Mouse (Mus musculus) midbrain, embryonic 14.5 days (tissue): ENCODE results near the gene Igfbp3. TPM values are rescaled to one million over a fixed set of nuclear protein-coding genes. Genes with fewer than 3 reads are reported as not detected.
A peak's percentile ranks its signal among the peaks of the same experiment; 100 is the strongest.

ENCODE experiments used
- ATAC-seq: fragments of 200-750 bp; cut with Nextera tagmentation; 2 replicates; pipeline ENCODE4 v1.8.0; 2017; ENCODE audit warnings: moderate number of reproducible peaks, moderate library complexity; ENCODE audit not compliant: low FRiP score, low TSS enrichment
- DNase-seq: peaks from one replicate; pipeline ENCODE4 v3.0.0-alpha.2; 2015
- H3K27ac ChIP-seq: fragments of 300-500 bp; sonication (generic); replicated peaks from 2 replicates; pipeline ENCODE4 v1.5.1; 2014; ENCODE audit warnings: mild to moderate bottlenecking, low read depth, low read length, moderate library complexity
- H3K27me3 ChIP-seq: fragments of 300-500 bp; sonication (generic); 2 replicates; pipeline ENCODE4 v1.6.1; 2014; ENCODE audit warnings: low read length, control low read depth, mixed read lengths; ENCODE audit not compliant: control insufficient read depth, insufficient read depth
- H3K36me3 ChIP-seq: fragments of 300-500 bp; sonication (generic); 2 replicates; pipeline ENCODE4 v1.6.1; 2014; ENCODE audit warnings: low read length, control low read depth; ENCODE audit not compliant: control insufficient read depth, insufficient read depth
- H3K4me1 ChIP-seq: fragments of 300-500 bp; sonication (generic); 2 replicates; pipeline ENCODE4 v1.6.1; 2014; ENCODE audit warnings: mild to moderate bottlenecking, antibody characterized with exemption, low read length, control low read depth; ENCODE audit not compliant: control insufficient read depth, insufficient read depth
- H3K4me2 ChIP-seq: fragments of 300-500 bp; sonication (generic); 2 replicates; pipeline ENCODE4 v1.6.1; 2014; ENCODE audit warnings: mild to moderate bottlenecking, low read length, moderate library complexity
- H3K4me3 ChIP-seq: fragments of 300-500 bp; sonication (generic); replicated peaks from 2 replicates; pipeline ENCODE4 v1.5.1; 2014; ENCODE audit warnings: low read depth, low read length
- H3K9ac ChIP-seq: fragments of 300-500 bp; sonication (generic); replicated peaks from 2 replicates; pipeline ENCODE4 v1.6.1; 2014; ENCODE audit warnings: mild to moderate bottlenecking, low read length, moderate library complexity
- H3K9me3 ChIP-seq: fragments of 300-500 bp; sonication (generic); 2 replicates; pipeline ENCODE4 v1.6.1; 2016; ENCODE audit warnings: low read length, control low read depth, mixed read lengths; ENCODE audit not compliant: control insufficient read depth
- WGBS: fragments of 180-500 bp; shearing (Covaris S2); extraction: QIAGEN DNeasy Blood & Tissue Kit; methylation state at CpG from one replicate; pipeline ENCODE4 v1.1.7; 2014; 5-methylcytosine and 5-hydroxymethylcytosine counted together
- polyA plus RNA-seq: library from polyadenylated mRNA; unstranded; fragments of >200 nt; fragmentation: Nextera tagmentation; extraction: Ambion mirVana; gene quantifications from 2 replicates; pipeline ENCODE4 v1.2.1, GENCODE M21; 2014

Gene Igfbp3
- polyA plus RNA-seq, 1 experiment from 2014 or later: 13.3 TPM

GRCm38 (mm10) chr11:7192710-7193109 is 21.0 kb downstream of the Igfbp3 start:
- no peak for DNase-seq
- WGBS: 73% methylated on average over 6 of the region's 6 CpGs

DNA sequence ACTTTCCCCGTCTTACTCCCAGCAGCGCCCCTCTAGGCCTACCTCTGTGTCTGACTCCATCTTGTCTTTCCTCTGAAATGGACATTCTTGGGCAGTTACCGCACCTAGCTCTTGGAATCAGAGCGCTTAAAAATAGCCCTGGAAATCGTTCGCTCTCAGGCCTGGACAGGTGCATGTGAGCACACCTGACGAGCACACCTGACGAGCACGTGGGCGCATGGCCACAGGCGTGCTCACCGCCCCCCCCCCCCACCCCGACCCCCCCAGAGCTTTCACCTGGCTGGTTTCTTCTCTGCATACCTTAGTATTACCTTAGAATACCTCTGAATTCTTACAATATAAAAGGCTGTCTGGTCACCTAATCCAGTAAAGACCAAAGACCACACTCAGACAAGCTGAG is 25.3 kb downstream of the Igfbp3 start, which contains the start of gene Gm11985:
Gm11985 (minus strand) TSS at position 101 of the 400 bp plus-strand sequence.
- WGBS: 89% methylated on average over 13 of the region's 13 CpGs
- no peak within 1 kb of the TSS for H3K4me3 ChIP-seq
- H3K4me1 ChIP-seq: no peaks in the 10 kb centered on the region
- no peak for DNase-seq
- no peak within 1 kb of the TSS for H3K9ac ChIP-seq
- no peaks in the 10 kb centered on the region for H3K9me3 ChIP-seq
- no peak within 1 kb of the TSS for H3K4me2 ChIP-seq
- ATAC-seq: no peak
- no peak within 1 kb of the TSS for H3K27ac ChIP-seq
- H3K36me3 ChIP-seq: no peaks in the 10 kb centered on the region
- H3K27me3 ChIP-seq: no peaks in the 10 kb centered on the region

More at GRCm38 (mm10) chr11:7192710-7193109, 21.0 kb downstream of the Igfbp3 start:
- Histone ChIP-seq H3K4me3 (no peak overlapping the region), H3K9me3 (no peaks in the 10 kb centered on the region), H3K27me3 (no peaks in the 10 kb centered on the region), H3K36me3 (no peaks in the 10 kb centered on the region), H3K27ac (no peak overlapping the region), H3K4me2 (no peak overlapping the region), H3K4me1 (peaks cover 7% of the 10 kb centered on the region; the same call in 1 of the 2 replicates), H3K9ac (no peak overlapping the region)
- ATAC-seq: no peak

GRCm38 (mm10) chr11:7187472-7187871 is 26.3 kb downstream of the Igfbp3 start:
- Histone ChIP-seq H3K4me2 (no peak overlapping the region), H3K4me1 (0 out of 2 replicates have a peak, but pooled peaks cover 4% of the 10 kb centered on the region), H3K27me3 (no peaks in the 10 kb centered on the region), H3K9me3 (no peaks in the 10 kb centered on the region), H3K27ac (no peak overlapping the region), H3K36me3 (no peaks in the 10 kb centered on the region), H3K9ac (no peak overlapping the region), H3K4me3 (no peak overlapping the region)
- WGBS: 61% methylated on average over 8 of the region's 8 CpGs
- ATAC-seq (no peak), DNase-seq (no peak)

DNA sequence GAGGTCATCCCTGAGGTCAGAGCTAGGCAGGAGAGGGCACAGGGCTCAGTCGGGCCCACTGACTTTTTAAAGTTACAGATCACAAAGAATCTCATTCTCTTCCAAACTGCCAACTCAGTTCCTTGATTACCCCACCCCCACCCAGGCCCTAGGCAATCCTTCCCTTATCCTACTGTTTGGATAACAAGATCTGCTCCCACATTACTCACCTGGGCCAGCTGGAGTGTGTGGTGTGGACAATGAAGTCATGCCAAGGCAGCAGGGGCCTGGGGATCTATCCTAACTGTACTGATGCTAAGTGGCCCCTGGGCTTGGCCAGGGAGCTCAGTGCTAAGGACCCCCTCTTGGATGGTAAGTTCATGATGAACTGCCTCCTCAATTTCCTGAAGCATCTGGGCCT is 29.3 kb downstream of the Igfbp3 start:
- Histone ChIP-seq H3K9me3 (no peaks in the 10 kb centered on the region), H3K9ac (no peak overlapping the region), H3K4me2 (no peak overlapping the region), H3K36me3 (no peaks in the 10 kb centered on the region), H3K27me3 (no peaks in the 10 kb centered on the region), H3K27ac (no peak overlapping the region), H3K4me1 (0 out of 2 replicates have a peak, but pooled peaks cover 7% of the 10 kb centered on the region), H3K4me3 (no peak overlapping the region)
- DNase-seq (no peak), ATAC-seq (no peak)
- WGBS: 13% methylated on average over 1 of the region's 1 CpGs

DNA sequence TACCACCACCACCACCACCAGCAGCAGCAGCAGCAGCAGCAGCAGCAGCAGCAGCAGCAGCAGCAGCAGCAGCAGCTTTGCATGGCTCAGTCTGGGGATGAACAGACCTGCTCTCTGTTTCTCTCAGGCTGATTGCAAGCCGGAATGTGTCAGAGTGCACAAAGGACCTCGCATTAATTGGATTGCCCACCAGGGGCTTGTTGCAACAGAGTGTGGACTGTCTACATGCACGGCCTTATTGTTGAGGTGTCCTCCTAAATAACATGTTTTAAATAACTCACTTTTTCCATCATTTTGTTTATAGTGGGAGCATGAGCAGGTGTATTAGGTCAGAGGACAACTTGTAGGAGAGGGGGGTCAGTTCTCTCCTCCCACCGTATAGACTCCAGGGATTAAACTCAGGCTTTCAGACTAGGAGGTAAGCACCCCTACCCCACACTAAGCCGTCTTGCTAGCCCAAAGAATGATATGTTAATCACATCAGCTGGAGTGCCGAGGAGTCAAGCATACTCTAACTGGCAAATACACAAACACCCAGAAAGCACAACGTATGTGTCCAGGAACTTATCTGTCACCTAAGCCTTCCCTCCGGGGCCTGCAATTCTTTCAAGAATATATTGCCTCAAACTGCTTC is 31.2 kb downstream of the Igfbp3 start:
- no peaks in the 10 kb centered on the region for H3K9me3 ChIP-seq
- 6% methylated on average over 8 of the region's 8 CpGs for WGBS
- ATAC-seq (peak; percentile 60; the same call in 1 of the 2 replicates), DNase-seq (peak; percentile 60)
- no peak overlapping the region for H3K4me2 ChIP-seq
- H3K9ac ChIP-seq: no peak overlapping the region
- H3K4me1 ChIP-seq: 0 out of 2 replicates have a peak, but pooled peaks cover 7% of the 10 kb centered on the region
- H3K27me3 ChIP-seq: no peaks in the 10 kb centered on the region
- H3K27ac ChIP-seq: no peak overlapping the region
- no peak overlapping the region for H3K4me3 ChIP-seq
- H3K36me3 ChIP-seq: no peaks in the 10 kb centered on the region

- Histone ChIP-seq H3K9ac (no peak overlapping the region), H3K27me3 (no peaks in the 10 kb centered on the region), H3K4me2 (no peak overlapping the region), H3K9me3 (no peaks in the 10 kb centered on the region), H3K27ac (no peak overlapping the region), H3K36me3 (no peaks in the 10 kb centered on the region), H3K4me3 (no peak overlapping the region), H3K4me1 (0 out of 2 replicates have a peak, but pooled peaks cover 7% of the 10 kb centered on the region)
- DNase-seq (no peak), ATAC-seq (no peak)
- 93% methylated on average over 2 of the region's 2 CpGs for WGBS
Measured at GRCm38 (mm10) chr11:7179276-7179675, 34.4 kb downstream of the Igfbp3 start.

DNA sequence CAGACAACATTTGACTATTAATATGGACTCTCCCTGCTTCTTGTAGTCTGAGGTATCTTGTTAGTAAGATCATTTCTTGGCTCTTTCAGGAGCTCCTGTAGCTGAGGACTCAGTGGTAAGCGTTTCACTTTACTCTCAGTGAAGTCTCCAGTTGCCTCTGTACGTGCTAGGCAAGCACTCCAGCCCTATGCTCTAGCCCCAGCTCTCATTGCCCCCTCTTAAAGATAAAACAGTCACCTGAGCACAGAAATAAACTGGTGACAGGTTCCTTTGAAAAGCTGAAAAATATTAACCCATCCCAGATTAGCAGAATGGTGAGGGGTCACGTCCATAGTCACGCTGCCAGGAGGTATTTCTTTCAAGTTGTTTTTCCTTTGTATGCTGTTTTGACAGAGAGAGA is 35.0 kb downstream of the Igfbp3 start:
- no peak for ATAC-seq
- no peak overlapping the region for H3K27ac ChIP-seq
- no peaks in the 10 kb centered on the region for H3K27me3 ChIP-seq
- H3K36me3 ChIP-seq: no peaks in the 10 kb centered on the region
- H3K4me3 ChIP-seq: no peak overlapping the region
- no peaks in the 10 kb centered on the region for H3K9me3 ChIP-seq
- 0 out of 2 replicates have a peak, but pooled peaks cover 7% of the 10 kb centered on the region for H3K4me1 ChIP-seq
- 55% methylated on average over 4 of the region's 4 CpGs for WGBS
- no peak for DNase-seq
- no peak overlapping the region for H3K4me2 ChIP-seq
- no peak overlapping the region for H3K9ac ChIP-seq

GRCm38 (mm10) chr11:7173664-7174063 is 40.1 kb downstream of the Igfbp3 start:
- no peak for DNase-seq
- Histone ChIP-seq H3K9me3 (no peaks in the 10 kb centered on the region), H3K36me3 (peaks cover 9% of the 10 kb centered on the region; the same call in 1 of the 2 replicates), H3K27me3 (no peaks in the 10 kb centered on the region), H3K9ac (no peak overlapping the region), H3K27ac (no peak overlapping the region), H3K4me1 (no peaks in the 10 kb centered on the region), H3K4me3 (no peak overlapping the region), H3K4me2 (no peak overlapping the region)
- WGBS: 90% methylated on average over 6 of the region's 6 CpGs
- no peak for ATAC-seq

- WGBS: 100% methylated on average over 1 of the region's 1 CpGs
- Histone ChIP-seq H3K9ac (no peak overlapping the region), H3K27ac (no peak overlapping the region), H3K36me3 (peaks cover 9% of the 10 kb centered on the region), H3K4me3 (no peak overlapping the region), H3K4me1 (no peaks in the 10 kb centered on the region), H3K9me3 (no peaks in the 10 kb centered on the region), H3K27me3 (no peaks in the 10 kb centered on the region), H3K4me2 (no peak overlapping the region)
- DNase-seq: no peak
- no peak for ATAC-seq
Measured at GRCm38 (mm10) chr11:7169645-7170044, 44.1 kb downstream of the Igfbp3 start.
